8 mouse cellular contexts compared by ENCODE assay signal in the genomic region with DNA sequence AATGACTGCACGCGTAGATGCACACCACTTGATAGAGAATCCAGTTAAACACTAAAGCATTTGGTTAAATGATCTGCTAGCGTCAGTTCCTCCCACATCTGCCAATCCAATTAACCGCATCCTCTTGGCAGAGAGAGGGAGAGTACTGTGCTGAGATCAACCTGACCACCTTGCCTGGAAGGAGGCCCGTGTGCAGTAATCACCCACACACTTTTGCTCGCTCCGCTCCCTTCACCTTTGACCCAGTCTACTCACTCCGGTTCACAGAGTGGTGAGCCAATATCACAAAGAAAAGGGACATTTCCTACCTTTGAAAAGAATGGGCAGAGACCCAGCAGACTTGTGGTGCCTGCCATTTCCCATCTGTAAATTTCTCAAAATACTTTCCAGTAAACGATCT.
DNase-seq lines count a peak whose midpoint lies in the region.

No protein-coding gene starts in this region.

- peak; percentile 39 for DNase-seq in adrenal gland, adult 2 months
- no peak for DNase-seq in adrenal gland, adult 18-20 months (ENCODE audit: low spot score in 2 of 2)
- DNase-seq in heart, adult 11 months, result peak; percentile 99
- peak; percentile 75 for DNase-seq in kidney, adult 11 months
- peak; percentile 43 to 70 for DNase-seq in lung, postnatal 4 days
- no peak for DNase-seq in left cerebral cortex, adult 8-10 months (ENCODE audit: low spot score in 2 of 2)
- DNase-seq in right cerebral cortex, postnatal 36 days (ENCODE audit: low spot score in 2 of 2), result no peak
- no peak for DNase-seq in embryo, embryonic 10 days (ENCODE audit: low spot score)

Comparison
In these comparisons a context has a peak if more than half of its experiments do, and no peak if none do; other contexts are left out.
1. DNase-seq: peak in adrenal gland, adult 2 months (single experiment), heart, adult 11 months (single experiment), kidney, adult 11 months (single experiment) and lung, postnatal 4 days (2 of 2); none in adrenal gland, adult 18-20 months (0 of 2), left cerebral cortex, adult 8-10 months (0 of 2), right cerebral cortex, postnatal 36 days (0 of 2) and embryo, embryonic 10 days (single experiment).